Comparison of ENCODE assay signal across 8 mouse cellular contexts in genomic region chr12:75733331-75734070, GRCm38 (mm10). TPM values are rescaled to one million over a fixed set of nuclear protein-coding genes. Genes with fewer than 3 reads are reported as not detected.
A peak's percentile ranks its signal among the peaks of the same experiment; 100 is the strongest.
DNase-seq lines count a peak whose midpoint lies in the region; ATAC-seq and TF ChIP-seq lines count a peak whose summit lies in the region.

No protein-coding gene starts in this region.

- TF ChIP-seq POLR2A in olfactory bulb, adult 2 months (IDR thresholded peaks at IDR 0.05; ENCODE audit: insufficient read depth, low read depth, low read length): no peak

- ATAC-seq in forebrain, postnatal 0 days: no peak
- no peak for ATAC-seq in limb, embryonic 13.5 days (ENCODE audit: low FRiP score, low read depth)

- peak overlapping the region; percentile 4; the same call in 1 of the 2 replicates for H3K9ac ChIP-seq in forebrain, postnatal 0 days
- H3K9ac ChIP-seq in limb, embryonic 13.5 days: no peak overlapping the region

- 25% methylated on average over 7 of the region's 7 CpGs for WGBS in forebrain, postnatal 0 days
- WGBS in limb, embryonic 13.5 days: 40% methylated on average over 7 of the region's 7 CpGs
- WGBS in olfactory bulb, adult 2 months: 15% methylated on average over 7 of the region's 7 CpGs

- H3K4me2 ChIP-seq in forebrain, postnatal 0 days (ENCODE audit: low read depth): peak overlapping the region; percentile 92
- peak overlapping the region; percentile 97 for H3K4me2 ChIP-seq in limb, embryonic 13.5 days (replicated peaks)

- peak overlapping the region; percentile 79 for H3K4me3 ChIP-seq in forebrain, postnatal 0 days (ENCODE audit: low read depth, low read length)
- peak overlapping the region; percentile 82 for H3K4me3 ChIP-seq in limb, embryonic 13.5 days
- H3K4me3 ChIP-seq in olfactory bulb, adult 2 months (ENCODE audit: insufficient read depth, low read depth, low read length): peak overlapping the region; percentile 12; the same call in 1 of the 2 replicates

- H3K9me3 ChIP-seq in forebrain, postnatal 0 days (ENCODE audit: low read length): no peaks in the 10 kb centered on the region
- no peaks in the 10 kb centered on the region for H3K9me3 ChIP-seq in limb, embryonic 13.5 days

- no peak for TF ChIP-seq CTCF in forebrain, postnatal 0 days (IDR thresholded peaks at IDR 0.05; ENCODE audit: low read depth)
- TF ChIP-seq CTCF in olfactory bulb, adult 2 months (IDR thresholded peaks at IDR 0.05; ENCODE audit: insufficient read depth, low read depth, low read length): no peak

- H3K4me1 ChIP-seq in forebrain, postnatal 0 days (ENCODE audit: insufficient read depth): peaks cover 20% of the 10 kb centered on the region
- peaks cover 13% of the 10 kb centered on the region for H3K4me1 ChIP-seq in limb, embryonic 13.5 days
- no peaks in the 10 kb centered on the region; the same call in 1 of the 2 replicates for H3K4me1 ChIP-seq in olfactory bulb, adult 2 months (ENCODE audit: control insufficient read depth, insufficient read depth, low read length)

- no peaks in the 10 kb centered on the region for H3K27me3 ChIP-seq in forebrain, postnatal 0 days (ENCODE audit: insufficient read depth, low read length)
- no peaks in the 10 kb centered on the region for H3K27me3 ChIP-seq in limb, embryonic 13.5 days

- H3K27ac ChIP-seq in forebrain, postnatal 0 days (ENCODE audit: low read depth, low read length): no peak overlapping the region
- no peak overlapping the region for H3K27ac ChIP-seq in limb, embryonic 13.5 days
- no peak overlapping the region for H3K27ac ChIP-seq in olfactory bulb, adult 2 months (ENCODE audit: insufficient read depth, low read depth, low read length)

- H3K36me3 ChIP-seq in forebrain, postnatal 0 days (ENCODE audit: insufficient read depth): no peaks in the 10 kb centered on the region
- peaks cover 5% of the 10 kb centered on the region for H3K36me3 ChIP-seq in limb, embryonic 13.5 days

- peak; percentile 23 for DNase-seq in adrenal gland, postnatal 14 days
- DNase-seq in adrenal gland, adult 8-10 months: no peak
- peak; percentile 50 for DNase-seq in CD4-positive, CD25-positive, alpha-beta regulatory T cell, adult 2 months (ENCODE audit: low read depth, low spot score)
- DNase-seq in forebrain, postnatal 0 days: no peak
- DNase-seq in urinary bladder, adult 18-20 months (ENCODE audit: low spot score in 2 of 2): no peak
- DNase-seq in gastrocnemius, postnatal 25 days: no peak

RNA-seq across cellular contexts. Expression of gene Sgpp1, which starts 2.0 kb away (rescaled TPM):
- total RNA-seq in adrenal gland, postnatal 14 days (2021): 89.2 and 93.5 TPM in 2 replicates
- 100 to 1,000 TPM; 155 to 228 (median 174) TPM for total RNA-seq in adrenal gland, adult 8-10 months (2022)
- 32.5 and 38.7 TPM in 2 replicates for total RNA-seq in forebrain, postnatal 0 days (2014; rRNA removed)
- polyA plus RNA-seq in forebrain, postnatal 0 days (2015; fragmentation: Nextera tagmentation; extraction: Ambion mirVana): 17.4 and 18.8 TPM in 2 replicates
- 11.1 and 12.3 TPM in 2 replicates for polyA plus RNA-seq in limb, embryonic 13.5 days (2015; fragmentation: Nextera tagmentation; extraction: Ambion mirVana)
- not detected in 2 replicates for polyA plus RNA-seq in olfactory bulb, adult 2 months (2012; ENCODE audit: insufficient read depth, insufficient read length, low replicate concordance, missing spikeins)
- total RNA-seq in gastrocnemius, postnatal 25 days (2021): 10 to 100 TPM; 12.3 to 12.9 TPM

Comparison
In these comparisons a context has a peak if more than half of its experiments do, and no peak if none do; other contexts are left out.
1. DNase-seq: peak in adrenal gland, postnatal 14 days (single experiment) and CD4-positive, CD25-positive, alpha-beta regulatory T cell, adult 2 months (single experiment); none in adrenal gland, adult 8-10 months (single experiment), forebrain, postnatal 0 days (single experiment), urinary bladder, adult 18-20 months (0 of 2) and gastrocnemius, postnatal 25 days (single experiment).
2. H3K4me3 ChIP-seq: peak in every context shown above with its lines; median percentile 82 in limb, embryonic 13.5 days; 79 in forebrain, postnatal 0 days; 12 in olfactory bulb, adult 2 months.